Mouse (Mus musculus): ENCODE data around the gene Olfr1289.

The Olfr1289 gene

DNA sequence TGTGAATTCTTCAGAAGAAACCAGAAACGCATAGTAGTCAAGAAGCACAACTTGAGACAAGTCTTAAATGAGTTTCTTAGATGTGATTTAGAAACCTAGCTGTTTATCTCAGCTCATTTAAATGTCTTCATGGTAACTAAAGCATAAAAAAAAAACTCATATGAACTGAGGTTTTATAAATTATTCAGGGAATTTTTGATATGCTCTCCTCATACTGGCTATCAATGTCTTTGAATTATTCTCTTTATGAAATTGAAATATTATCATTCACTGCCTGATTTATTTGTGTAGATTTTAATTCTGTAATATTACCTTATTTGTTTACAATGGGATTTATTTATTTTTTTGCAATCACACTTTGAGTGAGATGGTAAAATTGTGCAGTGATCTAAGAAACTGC lies at the start of gene Olfr1289:
Gene Olfr1289, plus strand, starts transcription at position 301 of the 400 bp plus-strand sequence.
- DNase-seq (ENCODE audit: low read depth): no peak

- no peak for DNase-seq (ENCODE audit: low read depth)
Observed at GRCm38 (mm10) chr2:111448842-111449241, 31.8 kb upstream of the Olfr1289 start, which contains the start of gene Olfr1287. Gene Olfr1287 (plus strand): TSS chr2:111449142.

DNA sequence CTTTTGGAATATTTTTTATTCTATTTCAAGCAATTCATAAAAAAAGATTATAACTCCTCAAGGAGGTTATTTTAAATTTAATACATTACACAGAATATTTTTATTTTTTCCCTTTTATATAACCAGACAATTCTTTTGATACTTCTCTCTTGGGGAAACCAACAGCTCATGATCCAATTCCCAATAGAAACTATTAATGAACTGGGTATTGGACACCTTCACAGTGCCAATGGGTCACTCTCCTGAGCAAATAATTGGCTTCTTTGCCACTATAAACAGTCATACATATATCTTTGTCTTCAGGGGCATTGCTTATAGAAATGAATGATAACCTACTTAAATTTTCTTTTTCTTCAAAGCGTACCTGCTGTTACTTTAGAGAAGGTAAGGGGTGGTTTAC lies 6.8 kb upstream of the Olfr1289 start, which contains the start of gene Olfr1288:
Gene Olfr1288, plus strand, starts transcription at position 301 of the 400 bp plus-strand sequence.
- DNase-seq (ENCODE audit: low read depth): no peak

- DNase-seq (ENCODE audit: low read depth): no peak
Observed at GRCm38 (mm10) chr2:111493729-111494128, 13.1 kb downstream of the Olfr1289 start, which contains the start of gene Olfr1290. Gene Olfr1290 (minus strand): TSS chr2:111493829.

- DNase-seq (ENCODE audit: low read depth): no peak
Observed at GRCm38 (mm10) chr2:111496880-111497279, 16.3 kb downstream of the Olfr1289 start, which contains the start of gene Olfr1291-ps1. Gene Olfr1291-ps1 (plus strand): TSS chr2:111497180.

GRCm38 (mm10) chr2:111517451-111517850 lies 36.8 kb downstream of the Olfr1289 start:
- DNase-seq (ENCODE audit: low read depth): no peak

- no peak for DNase-seq (ENCODE audit: low read depth)
Observed at GRCm38 (mm10) chr2:111524903-111525302, 44.3 kb downstream of the Olfr1289 start, which contains the start of gene Olfr1293-ps. Gene Olfr1293-ps (plus strand): TSS chr2:111525203.

Data from 416B (cell line).